Mouse (Mus musculus) small intestine, adult 2 months (tissue): ENCODE measurements around the gene S100a3. TPM values are rescaled to one million over a fixed set of nuclear protein-coding genes. Genes with fewer than 3 reads are reported as not detected.
A peak's percentile ranks its signal among the peaks of the same experiment; 100 is the strongest.

Source experiments
- H3K27ac ChIP-seq: fragments of 200-500 bp; 2 replicates; pipeline ENCODE4 v1.5.1; 2012; ENCODE audit warnings: low read depth, low read length, control low read depth, inconsistent platforms; ENCODE audit not compliant: insufficient read depth
- H3K27me3 ChIP-seq: fragments of 200-500 bp; 2 replicates; pipeline ENCODE4 v1.6.1; 2012; ENCODE audit warnings: mild to moderate bottlenecking, moderate library complexity, low read length, inconsistent platforms; ENCODE audit not compliant: control insufficient read depth, insufficient read depth
- H3K36me3 ChIP-seq: fragments of 200-500 bp; 2 replicates; pipeline ENCODE4 v1.6.1; 2012; ENCODE audit warnings: mild to moderate bottlenecking, low read length, control low read depth, inconsistent platforms; ENCODE audit not compliant: control insufficient read depth, insufficient read depth
- H3K4me1 ChIP-seq: fragments of 200-500 bp; 2 replicates; pipeline ENCODE4 v1.6.1; 2012; ENCODE audit warnings: low read length, inconsistent platforms, mixed read lengths; ENCODE audit not compliant: control insufficient read depth, insufficient read depth, insufficient read length
- H3K4me3 ChIP-seq: fragments of 200-500 bp; 2 replicates; pipeline ENCODE4 v1.5.1; 2012; ENCODE audit warnings: low read depth, mild to moderate bottlenecking, control low read depth, inconsistent platforms, low read length, moderate library complexity
- CTCF ChIP-seq: fragments of 200-500 bp; IDR thresholded peaks from 2 replicates; pipeline ENCODE4 v1.5.1; 2012; ENCODE audit warnings: low read depth, mild to moderate bottlenecking, control low read depth, inconsistent platforms, low read length, moderate library complexity, mixed read lengths; ENCODE audit not compliant: insufficient replicate concordance, insufficient read length; ENCODE audit errors: extremely low read depth
- POLR2A ChIP-seq: fragments of 200-500 bp; IDR thresholded peaks from 2 replicates; pipeline ENCODE4 v1.6.1; 2012; ENCODE audit warnings: low read depth, mild to moderate bottlenecking, control low read depth, inconsistent platforms, low read length, moderate library complexity
- WGBS: fragments of 180-500 bp; shearing (Covaris S2); methylation state at CpG from one replicate; pipeline ENCODE4 v1.1.7; 2018; 5-methylcytosine and 5-hydroxymethylcytosine counted together
- polyA plus RNA-seq: library from polyadenylated mRNA; depleted of rRNA; stranded (reverse); fragments of >200 nt; gene quantifications from 2 replicates; pipeline ENCODE4 v1.2.3, GENCODE M21; 2012; rRNA removed

Gene S100a3
- not detected in 2 replicates for polyA plus RNA-seq

DNA sequence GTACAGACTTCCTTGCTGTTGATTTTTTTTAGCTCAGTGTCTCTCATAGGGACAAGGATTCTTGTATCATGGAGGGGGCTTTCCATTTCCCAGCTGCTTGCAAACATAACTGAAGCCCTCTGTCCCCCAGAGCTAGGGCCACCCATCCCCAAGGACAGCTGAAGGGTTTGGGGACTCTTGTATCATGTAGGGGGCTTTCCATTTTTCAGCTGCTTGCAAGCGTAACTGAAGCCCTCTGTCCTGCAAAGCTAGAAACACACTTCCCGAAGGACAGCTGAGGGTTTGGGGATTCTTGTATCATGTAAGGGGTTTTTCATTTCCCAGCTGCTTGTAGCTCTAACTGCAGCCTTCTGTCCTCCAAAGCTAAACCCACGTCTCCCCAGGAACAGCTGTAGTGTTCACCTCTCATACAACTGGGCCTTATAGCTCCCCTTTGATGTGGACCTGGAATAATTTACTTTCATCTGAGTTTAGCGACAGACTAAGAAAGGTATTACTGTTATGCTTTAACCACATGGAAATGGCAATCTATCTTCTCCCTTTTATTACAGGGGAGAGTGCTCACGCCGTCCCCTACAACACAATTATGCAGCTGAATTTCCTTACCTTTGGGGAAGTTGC is at the start of gene S100a3:
Gene S100a3, plus strand, starts transcription at position 571 of the 621 bp plus-strand sequence.
- TF ChIP-seq CTCF, result no peak
- no peak for TF ChIP-seq POLR2A
- WGBS, result 86% methylated on average over 6 of the region's 6 CpGs
- Histone ChIP-seq H3K36me3 (no peaks in the 10 kb centered on the region), H3K4me3 (no peak within 1 kb of the TSS), H3K27me3 (no peaks in the 10 kb centered on the region), H3K27ac (no peak within 1 kb of the TSS), H3K4me1 (no peaks in the 10 kb centered on the region)

DNA sequence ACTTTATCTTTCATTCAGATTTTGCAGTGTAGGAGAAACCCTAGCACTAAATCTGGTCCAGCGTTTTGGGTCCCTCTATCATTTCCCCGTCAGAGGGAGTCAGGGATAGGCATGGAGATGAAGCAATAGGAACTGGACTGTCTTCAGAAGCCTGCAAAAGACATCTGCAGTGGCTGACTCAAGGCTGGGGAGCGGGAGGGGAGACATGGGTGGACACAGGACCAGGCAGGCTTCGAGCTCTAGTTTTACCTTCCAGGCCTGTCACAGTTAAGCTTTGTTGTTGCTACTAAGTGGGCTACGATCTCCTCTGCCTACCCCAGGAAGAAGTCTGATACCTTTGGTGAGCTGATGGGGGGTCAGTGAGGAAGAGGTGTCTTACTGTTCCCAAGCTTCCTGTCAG is 48.1 kb upstream of the S100a3 start:
- Histone ChIP-seq H3K4me1 (peaks cover 8% of the 10 kb centered on the region; the same call in 1 of the 2 replicates), H3K36me3 (peaks cover 4% of the 10 kb centered on the region), H3K4me3 (no peak overlapping the region), H3K27ac (no peak overlapping the region), H3K27me3 (no peaks in the 10 kb centered on the region)
- TF ChIP-seq CTCF (no peak), POLR2A (no peak)
- WGBS, result 91% methylated on average over 5 of the region's 5 CpGs

DNA sequence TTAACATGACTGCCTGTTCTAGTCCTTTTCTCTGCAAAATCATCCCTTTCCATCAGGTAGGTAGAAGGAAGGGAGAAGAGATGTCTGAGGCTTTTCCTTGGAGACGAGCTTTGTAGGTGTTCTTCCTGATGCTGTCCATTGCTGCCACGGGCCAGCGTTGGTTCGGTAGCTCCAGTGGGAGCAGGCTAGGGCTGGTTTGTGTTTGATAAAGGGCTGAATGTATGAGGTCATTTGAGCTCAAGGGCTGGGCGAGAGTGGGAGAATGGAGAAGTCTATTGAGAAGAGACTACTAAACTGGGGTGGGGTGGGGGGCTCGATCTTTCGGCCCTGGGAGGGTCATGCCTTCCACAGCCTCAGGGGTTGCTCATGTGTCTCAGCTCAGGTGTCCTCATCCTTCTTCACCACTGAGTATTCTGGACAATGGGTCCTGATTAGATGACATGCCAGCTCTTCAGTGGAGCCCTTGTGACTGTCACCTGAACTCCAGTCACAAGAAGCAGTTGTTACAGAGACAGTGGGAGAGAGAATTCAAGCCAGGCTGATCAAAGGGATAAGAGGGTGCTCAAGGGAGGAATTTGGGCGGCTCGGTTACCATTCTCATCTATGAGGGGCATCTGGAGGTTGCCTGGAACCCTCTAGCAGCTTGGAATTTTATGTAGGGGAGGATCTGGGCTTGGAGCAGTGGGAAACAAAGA is 47.3 kb upstream of the S100a3 start:
- peaks cover 8% of the 10 kb centered on the region; the same call in 1 of the 2 replicates for H3K4me1 ChIP-seq
- WGBS, result 89% methylated on average over 9 of the region's 9 CpGs
- no peak overlapping the region for H3K4me3 ChIP-seq
- H3K36me3 ChIP-seq, result peaks cover 2% of the 10 kb centered on the region; the same call in 1 of the 2 replicates
- no peaks in the 10 kb centered on the region for H3K27me3 ChIP-seq
- no peak for TF ChIP-seq POLR2A
- TF ChIP-seq CTCF, result no peak
- H3K27ac ChIP-seq, result no peak overlapping the region

DNA sequence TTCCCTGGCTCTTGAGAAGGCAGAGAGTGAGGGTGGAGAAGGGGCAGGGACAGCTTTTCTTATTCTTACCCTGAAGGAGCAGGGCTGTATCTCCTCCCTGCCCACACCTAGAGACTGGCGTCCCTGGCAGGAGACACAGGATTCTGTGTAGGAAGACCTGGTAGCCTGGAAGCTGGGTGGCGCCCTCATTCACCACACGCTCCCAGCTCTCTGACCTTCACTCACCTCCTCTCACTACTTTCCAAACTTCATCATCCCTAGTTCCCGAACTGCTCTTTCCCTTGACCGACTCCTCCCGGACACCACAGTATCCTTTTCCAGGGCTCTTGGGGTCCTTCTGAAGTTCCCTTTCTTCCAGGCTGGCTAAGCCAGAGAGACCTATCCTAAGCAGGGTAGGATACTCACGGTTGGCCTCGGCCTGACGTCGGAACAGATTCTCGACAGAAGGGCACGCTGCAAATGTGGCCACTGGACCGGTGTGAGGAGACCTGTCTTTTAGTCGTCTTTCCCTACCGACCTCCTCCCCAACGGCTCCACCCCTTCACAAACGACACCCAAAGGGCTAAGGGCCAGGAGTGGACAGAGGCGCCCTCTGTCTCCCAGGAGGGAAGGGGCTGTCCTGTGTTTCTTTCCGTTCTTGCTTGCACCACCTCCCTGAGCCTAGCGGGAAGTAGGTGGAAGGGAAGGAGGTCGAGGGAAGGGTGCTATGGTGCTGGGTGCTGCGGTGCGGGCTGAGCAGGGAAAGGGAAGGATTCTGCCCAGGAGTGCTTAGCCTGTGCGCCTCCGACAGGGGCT is 46.4 kb upstream of the S100a3 start, which contains the start of the genes S100a1 and S100a13:
Gene S100a1, minus strand, starts transcription at position 597 of the 795 bp plus-strand sequence.
Gene S100a13, plus strand, starts transcription at position 640 of the 795 bp plus-strand sequence.
- peaks cover 2% of the 10 kb centered on the region; the same call in 1 of the 2 replicates for H3K36me3 ChIP-seq
- H3K27ac ChIP-seq, result peak within 1 kb of the TSS; percentile 48
- peak; percentile 23; the same call in 1 of the 2 replicates for TF ChIP-seq CTCF
- no peak; the same call in 1 of the 2 replicates for TF ChIP-seq POLR2A
- peaks cover 8% of the 10 kb centered on the region; the same call in 1 of the 2 replicates for H3K4me1 ChIP-seq
- no peaks in the 10 kb centered on the region for H3K27me3 ChIP-seq
- 2% methylated on average over 25 of the region's 25 CpGs for WGBS
- peak within 1 kb of the TSS; percentile 62 for H3K4me3 ChIP-seq

DNA sequence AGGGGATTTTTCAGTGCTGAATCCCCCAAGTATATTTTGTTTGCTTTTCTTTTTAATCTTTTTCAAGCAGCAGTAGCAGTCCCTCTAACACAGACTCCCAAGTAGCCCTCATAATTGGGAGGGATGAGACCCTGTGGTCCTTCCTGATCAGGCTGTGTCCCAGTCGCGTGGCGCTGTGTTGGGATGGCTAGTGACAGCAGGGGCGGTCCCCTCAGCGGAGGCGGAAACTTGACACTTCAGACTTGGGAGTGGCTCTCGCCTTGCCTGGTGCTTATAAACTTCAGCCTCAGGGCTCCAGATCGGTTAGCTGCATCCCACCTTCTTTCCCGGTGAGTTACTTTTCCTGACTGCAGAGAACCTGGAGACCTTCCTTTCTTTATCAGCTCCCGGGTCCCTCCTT is 45.7 kb upstream of the S100a3 start:
- H3K4me3 ChIP-seq, result peak overlapping the region; percentile 62
- peak; percentile 37; the same call in 1 of the 2 replicates for TF ChIP-seq POLR2A
- no peak for TF ChIP-seq CTCF
- H3K27me3 ChIP-seq, result no peaks in the 10 kb centered on the region
- peak overlapping the region; percentile 48 for H3K27ac ChIP-seq
- H3K4me1 ChIP-seq, result peaks cover 8% of the 10 kb centered on the region; the same call in 1 of the 2 replicates
- 0% methylated on average over 10 of the region's 10 CpGs for WGBS
- H3K36me3 ChIP-seq, result peaks cover 2% of the 10 kb centered on the region; the same call in 1 of the 2 replicates

DNA sequence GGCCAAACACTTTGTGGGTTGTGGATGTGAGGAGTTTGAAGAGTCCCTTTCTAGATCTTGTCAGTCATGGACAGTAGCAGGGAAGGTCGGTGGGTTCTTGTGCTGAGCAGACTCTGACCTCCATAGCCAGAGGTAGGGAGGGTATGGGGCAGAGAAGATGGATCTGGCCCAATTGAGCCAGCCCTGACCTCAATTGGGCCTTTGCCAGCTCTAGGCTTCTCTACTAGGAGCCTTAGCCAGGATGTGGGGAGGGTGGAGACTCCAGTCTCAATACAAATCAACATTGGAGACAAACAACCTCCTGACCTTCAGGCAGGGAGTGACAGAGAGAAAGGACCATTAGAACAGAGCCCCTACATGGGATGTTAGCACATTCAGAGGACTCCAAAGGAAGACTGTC is 45.1 kb upstream of the S100a3 start:
- H3K27me3 ChIP-seq, result no peaks in the 10 kb centered on the region
- peaks cover 8% of the 10 kb centered on the region; the same call in 1 of the 2 replicates for H3K4me1 ChIP-seq
- H3K4me3 ChIP-seq, result peak overlapping the region; percentile 62
- H3K27ac ChIP-seq, result peak overlapping the region; percentile 48
- WGBS, result 21% methylated on average over 1 of the region's 1 CpGs
- TF ChIP-seq CTCF (no peak), POLR2A (no peak)
- H3K36me3 ChIP-seq, result peaks cover 2% of the 10 kb centered on the region; the same call in 1 of the 2 replicates
